Mouse (Mus musculus): ENCODE measurements at regions not wholly inside any gene's neighbourhood (a gene's known extent, or its start where the extent isn't known, plus 50 kb on each side); places are given as distances from the start of the nearest gene placed in this dataset.

DNA sequence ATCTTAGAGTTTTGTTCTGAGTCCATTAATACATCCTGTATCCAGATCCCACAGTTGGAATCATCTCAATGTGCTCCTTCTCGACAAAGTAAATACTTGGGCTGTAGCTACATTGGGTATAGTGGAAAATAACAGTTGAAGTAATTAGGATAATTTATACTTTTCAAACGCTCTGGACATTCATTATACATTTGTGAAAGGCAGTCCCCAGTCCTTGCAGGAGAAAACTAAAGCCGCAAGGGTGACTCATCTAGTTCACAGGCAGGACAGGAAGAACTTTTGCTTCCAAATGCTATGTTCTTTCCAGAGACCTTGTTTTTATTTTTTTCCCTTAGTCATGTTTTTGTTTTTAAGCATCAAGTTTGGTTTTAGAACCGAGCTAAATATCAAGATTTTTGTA is 218.8 kb downstream of the Gpr37 start:
- ATAC-seq (replicated peaks): peak; percentile 43; the same call in 1 of the 2 replicates
- Histone ChIP-seq H3K9ac (replicated peaks) (no peak overlapping the region), H3K27me3 (no peaks in the 10 kb centered on the region), H3K9me3 (no peaks in the 10 kb centered on the region), H3K4me1 (no peaks in the 10 kb centered on the region), H3K36me3 (no peaks in the 10 kb centered on the region), H3K4me2 (replicated peaks) (no peak overlapping the region), H3K4me3 (no peak overlapping the region), H3K27ac (replicated peaks) (no peak overlapping the region)
- WGBS: 28% methylated on average over 4 of the region's 4 CpGs

DNA sequence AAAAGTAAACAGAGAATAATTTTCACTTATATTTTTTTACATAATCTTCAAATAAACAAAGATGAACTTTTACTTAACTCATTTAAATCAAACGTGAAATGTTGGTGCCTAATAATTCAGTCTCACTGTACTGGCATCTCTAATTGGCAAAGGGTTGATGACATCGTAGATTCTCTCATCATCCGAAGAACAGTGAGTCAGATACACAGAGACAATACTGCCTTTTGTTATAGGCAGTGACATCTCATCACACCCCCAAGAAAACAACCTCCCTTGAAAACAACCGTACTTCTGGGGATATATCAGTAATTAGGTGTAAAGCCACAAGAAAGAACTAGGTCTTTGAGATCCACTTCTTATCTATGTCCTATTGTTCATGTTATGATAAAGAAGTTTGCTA is 227.5 kb downstream of the Gpr37 start:
- Histone ChIP-seq H3K9me3 (no peaks in the 10 kb centered on the region), H3K4me1 (no peaks in the 10 kb centered on the region), H3K27ac (replicated peaks) (no peak overlapping the region), H3K4me3 (no peak overlapping the region), H3K27me3 (no peaks in the 10 kb centered on the region), H3K36me3 (no peaks in the 10 kb centered on the region), H3K4me2 (replicated peaks) (no peak overlapping the region), H3K9ac (replicated peaks) (no peak overlapping the region)
- no peak for ATAC-seq (replicated peaks)
- 75% methylated on average over 4 of the region's 4 CpGs for WGBS

DNA sequence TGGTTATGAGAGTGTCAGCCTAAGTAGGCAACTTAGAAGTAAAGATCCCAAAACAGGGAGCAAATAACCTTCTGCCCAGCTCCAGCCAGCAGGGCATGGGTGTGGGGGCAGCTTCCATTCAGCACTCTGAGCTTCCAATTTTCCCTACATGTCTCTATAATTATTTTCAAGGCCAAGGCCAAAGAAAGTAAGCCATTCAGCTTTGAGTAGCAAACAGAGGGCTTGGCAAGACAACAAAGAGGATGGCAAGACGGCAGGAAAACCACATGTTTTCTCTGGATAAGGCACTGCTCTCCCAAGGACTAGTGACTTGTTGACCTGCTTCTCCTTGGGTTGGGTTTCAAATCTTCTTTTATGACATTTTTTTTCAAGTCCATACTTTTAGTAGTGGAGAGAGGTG is 240.1 kb downstream of the Gpr37 start:
- Histone ChIP-seq H3K4me1 (no peaks in the 10 kb centered on the region), H3K4me3 (no peak overlapping the region), H3K27me3 (no peaks in the 10 kb centered on the region), H3K9me3 (no peaks in the 10 kb centered on the region), H3K27ac (replicated peaks) (no peak overlapping the region), H3K4me2 (replicated peaks) (no peak overlapping the region), H3K36me3 (no peaks in the 10 kb centered on the region), H3K9ac (replicated peaks) (no peak overlapping the region)
- 27% methylated on average over 1 of the region's 1 CpGs for WGBS
- no peak for ATAC-seq (replicated peaks)

DNA sequence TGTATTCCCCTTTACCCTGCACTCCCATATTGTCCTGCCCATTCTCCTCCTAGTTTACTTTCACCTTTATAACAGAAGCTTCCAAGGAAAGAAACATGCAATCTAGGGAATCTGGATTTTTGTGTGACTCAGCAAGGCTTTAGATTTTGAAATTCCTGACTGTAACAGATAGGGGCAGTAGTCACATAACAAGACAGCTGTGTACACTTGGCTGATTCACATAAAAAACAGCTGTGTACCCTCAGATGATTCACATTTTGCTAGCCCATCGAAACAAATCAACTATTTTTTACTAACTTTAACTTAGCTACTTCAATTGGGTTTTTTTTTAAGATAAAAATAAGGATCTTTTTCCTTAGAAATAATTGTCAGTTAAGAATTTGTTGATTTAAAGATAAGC is 240.6 kb downstream of the Gpr37 start:
- ATAC-seq (replicated peaks): no peak
- 80% methylated on average over 1 of the region's 1 CpGs for WGBS
- no peaks in the 10 kb centered on the region for H3K27me3 ChIP-seq

DNA sequence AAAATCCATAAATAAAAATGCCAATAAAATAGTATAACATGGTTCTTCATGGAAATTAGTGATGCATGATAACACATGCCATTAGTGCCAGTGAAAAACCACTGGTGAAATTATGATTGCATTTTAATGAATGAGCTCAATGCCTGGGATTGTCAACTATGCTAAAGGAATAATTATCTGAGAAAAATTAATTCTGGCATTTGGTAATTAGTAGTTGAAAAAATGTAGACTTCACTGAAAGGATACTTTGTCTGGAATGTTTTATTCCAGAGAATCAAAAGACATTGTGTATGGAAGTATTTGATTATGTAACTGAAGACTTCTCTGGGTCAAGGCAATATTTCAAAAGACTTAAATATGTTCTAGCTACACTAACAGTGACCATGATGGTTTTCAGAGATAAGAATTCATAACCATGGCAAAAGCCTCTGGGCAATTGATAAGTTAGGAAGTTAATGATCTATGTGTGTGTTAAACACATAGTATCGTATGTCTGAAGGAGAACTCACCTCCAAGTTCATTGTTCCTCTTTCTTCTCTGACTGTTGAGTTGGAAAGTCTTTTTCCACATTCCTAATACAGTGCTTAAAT is 245.1 kb downstream of the Gpr37 start:
- Histone ChIP-seq H3K9ac (replicated peaks) (no peak overlapping the region), H3K27me3 (no peaks in the 10 kb centered on the region), H3K4me2 (replicated peaks) (no peak overlapping the region), H3K9me3 (no peaks in the 10 kb centered on the region), H3K36me3 (no peaks in the 10 kb centered on the region), H3K4me3 (no peak overlapping the region), H3K27ac (replicated peaks) (no peak overlapping the region), H3K4me1 (0 out of 2 replicates have a peak, but pooled peaks cover 4% of the 10 kb centered on the region)
- WGBS: 86% methylated on average over 1 of the region's 1 CpGs
- no peak for ATAC-seq (replicated peaks)

More for the DNA sequence above, 240.6 kb downstream of the Gpr37 start:
- Histone ChIP-seq H3K4me1 (no peaks in the 10 kb centered on the region), H3K36me3 (no peaks in the 10 kb centered on the region), H3K27ac (replicated peaks) (no peak overlapping the region), H3K9me3 (no peaks in the 10 kb centered on the region), H3K4me2 (replicated peaks) (no peak overlapping the region), H3K9ac (replicated peaks) (no peak overlapping the region), H3K4me3 (no peak overlapping the region)

DNA sequence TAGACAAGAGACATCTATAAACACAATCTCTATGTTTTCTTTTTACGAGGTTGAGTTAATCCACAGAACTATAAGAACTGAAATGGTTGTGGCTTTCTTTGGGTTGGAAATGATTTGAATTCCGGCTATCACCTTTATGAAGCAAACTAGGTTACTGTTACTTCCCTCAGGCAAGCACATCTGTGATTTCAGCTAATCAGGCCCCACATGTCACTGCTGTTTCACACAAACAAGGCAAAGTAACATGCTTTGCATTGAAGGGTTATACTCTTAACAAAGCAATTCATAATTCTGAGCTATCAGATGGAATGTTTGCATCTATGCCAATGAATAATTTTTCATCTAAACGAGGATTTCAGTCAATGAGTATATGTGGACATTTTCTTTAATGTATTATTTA is 246.4 kb downstream of the Gpr37 start:
- ATAC-seq (replicated peaks): no peak
- peak overlapping the region; percentile 25; the same call in 1 of the 2 replicates for H3K27ac ChIP-seq (replicated peaks)
- WGBS: 66% methylated on average over 3 of the region's 3 CpGs

DNA sequence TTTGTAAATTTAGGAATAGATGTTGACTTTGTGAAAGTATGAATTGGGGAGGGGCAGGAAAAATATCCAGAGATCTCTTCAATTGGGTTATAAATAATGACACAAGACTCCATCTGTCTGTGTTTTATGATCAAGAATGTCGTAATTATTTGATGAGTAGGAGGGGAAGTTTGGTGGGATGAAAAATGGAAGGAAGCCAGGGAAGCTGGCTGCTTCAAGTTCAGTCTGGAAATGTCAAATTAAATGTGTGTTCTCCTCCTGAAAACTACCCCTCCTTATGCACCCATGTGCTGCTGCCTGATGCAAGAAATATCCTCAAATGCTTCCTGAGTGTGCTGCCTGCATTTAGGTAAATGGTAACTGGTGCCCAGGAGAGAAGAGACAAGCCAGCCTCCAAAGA is 246.8 kb downstream of the Gpr37 start:
- Histone ChIP-seq H3K4me3 (no peak overlapping the region), H3K4me1 (0 out of 2 replicates have a peak, but pooled peaks cover 4% of the 10 kb centered on the region), H3K36me3 (no peaks in the 10 kb centered on the region), H3K9me3 (no peaks in the 10 kb centered on the region), H3K4me2 (replicated peaks) (no peak overlapping the region), H3K27me3 (no peaks in the 10 kb centered on the region), H3K27ac (replicated peaks) (peak overlapping the region; percentile 25; the same call in 1 of the 2 replicates), H3K9ac (replicated peaks) (no peak overlapping the region)
- ATAC-seq (replicated peaks): 0 out of 2 replicates have a peak, but pooled peaks have one; percentile 26
- WGBS: 44% methylated on average over 1 of the region's 1 CpGs

More for the DNA sequence above, 246.4 kb downstream of the Gpr37 start:
- H3K9me3 ChIP-seq: no peaks in the 10 kb centered on the region
- 0 out of 2 replicates have a peak, but pooled peaks cover 4% of the 10 kb centered on the region for H3K4me1 ChIP-seq
- no peak overlapping the region for H3K4me2 ChIP-seq (replicated peaks)
- no peak overlapping the region for H3K4me3 ChIP-seq
- H3K36me3 ChIP-seq: no peaks in the 10 kb centered on the region
- H3K9ac ChIP-seq (replicated peaks): no peak overlapping the region
- H3K27me3 ChIP-seq: no peaks in the 10 kb centered on the region

DNA sequence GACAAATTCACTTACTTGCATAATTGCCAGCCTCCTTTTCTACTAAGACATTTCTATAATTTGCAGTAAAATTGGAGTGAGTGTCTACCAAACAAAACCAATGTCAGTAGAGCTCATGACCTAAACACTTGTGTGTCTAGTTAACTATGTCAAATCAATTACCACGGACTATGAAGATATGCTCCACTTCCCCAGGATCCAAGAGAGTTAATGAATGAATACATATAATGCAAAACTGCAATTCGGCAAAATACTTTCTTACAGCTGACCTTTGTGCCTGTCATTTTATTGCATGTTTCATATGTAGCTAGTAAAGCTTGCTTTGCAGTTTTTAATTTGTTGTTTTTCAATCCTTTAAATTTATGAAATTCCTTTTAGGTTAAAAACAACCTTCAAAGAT is 248.4 kb downstream of the Gpr37 start:
- ATAC-seq (replicated peaks): no peak
- no peak overlapping the region for H3K27ac ChIP-seq (replicated peaks)
- H3K4me3 ChIP-seq: no peak overlapping the region
- no peaks in the 10 kb centered on the region for H3K9me3 ChIP-seq
- H3K9ac ChIP-seq (replicated peaks): no peak overlapping the region
- no peaks in the 10 kb centered on the region for H3K36me3 ChIP-seq
- WGBS: 82% methylated on average over 2 of the region's 2 CpGs
- no peaks in the 10 kb centered on the region for H3K27me3 ChIP-seq
- H3K4me2 ChIP-seq (replicated peaks): no peak overlapping the region
- 0 out of 2 replicates have a peak, but pooled peaks cover 6% of the 10 kb centered on the region for H3K4me1 ChIP-seq

DNA sequence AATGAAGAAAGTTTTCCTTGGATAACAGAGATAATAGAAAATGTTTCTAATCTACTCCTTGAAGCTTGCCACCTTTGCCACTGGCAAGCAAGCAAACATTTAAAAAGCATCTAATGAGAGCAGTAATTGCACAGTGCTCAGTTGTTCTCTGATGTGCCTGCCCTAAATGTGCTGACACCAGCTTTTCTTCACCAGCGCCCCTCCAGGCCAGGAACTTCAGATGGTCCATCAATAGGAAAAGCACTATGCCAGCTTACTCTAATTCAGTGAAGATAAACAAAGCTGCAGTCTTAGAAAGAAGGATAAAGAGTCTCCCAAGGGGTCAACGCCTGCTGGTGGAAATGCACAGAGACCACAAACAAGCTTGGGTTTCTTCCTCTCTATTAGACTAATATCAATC is 252.7 kb downstream of the Gpr37 start:
- H3K4me3 ChIP-seq: no peak overlapping the region
- H3K36me3 ChIP-seq: no peaks in the 10 kb centered on the region
- no peak overlapping the region for H3K9ac ChIP-seq (replicated peaks)
- peak; percentile 89 for ATAC-seq (replicated peaks)
- no peaks in the 10 kb centered on the region for H3K27me3 ChIP-seq
- no peak overlapping the region for H3K27ac ChIP-seq (replicated peaks)
- 0 out of 2 replicates have a peak, but pooled peaks cover 2% of the 10 kb centered on the region for H3K4me1 ChIP-seq
- 1% methylated on average over 2 of the region's 2 CpGs for WGBS
- H3K9me3 ChIP-seq: no peaks in the 10 kb centered on the region
- H3K4me2 ChIP-seq (replicated peaks): no peak overlapping the region

DNA sequence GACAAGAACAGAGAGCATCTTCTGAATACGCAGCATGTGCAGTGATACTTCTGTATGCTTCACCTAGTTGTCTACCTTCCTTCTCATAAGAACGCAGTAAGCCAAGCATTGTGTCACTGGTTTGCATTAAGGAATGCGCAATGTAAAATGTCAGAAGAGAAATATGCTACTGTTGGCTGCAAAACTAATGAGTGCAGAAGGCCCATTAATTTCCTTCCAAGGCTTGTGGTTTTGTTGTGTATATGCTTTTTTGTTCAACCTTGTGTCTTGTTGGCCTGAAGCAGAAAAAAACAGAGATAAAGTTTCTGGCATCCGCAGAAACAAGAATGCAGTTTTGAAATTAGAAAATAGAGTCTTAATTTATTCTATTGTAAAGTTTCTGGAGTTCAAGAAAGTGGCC is 261.5 kb downstream of the Gpr37 start:
- Histone ChIP-seq H3K36me3 (no peaks in the 10 kb centered on the region), H3K9ac (replicated peaks) (no peak overlapping the region), H3K4me2 (replicated peaks) (no peak overlapping the region), H3K9me3 (no peaks in the 10 kb centered on the region), H3K4me1 (no peaks in the 10 kb centered on the region), H3K4me3 (no peak overlapping the region), H3K27ac (replicated peaks) (no peak overlapping the region), H3K27me3 (no peaks in the 10 kb centered on the region)
- no peak for ATAC-seq (replicated peaks)
- 84% methylated on average over 4 of the region's 4 CpGs for WGBS

DNA sequence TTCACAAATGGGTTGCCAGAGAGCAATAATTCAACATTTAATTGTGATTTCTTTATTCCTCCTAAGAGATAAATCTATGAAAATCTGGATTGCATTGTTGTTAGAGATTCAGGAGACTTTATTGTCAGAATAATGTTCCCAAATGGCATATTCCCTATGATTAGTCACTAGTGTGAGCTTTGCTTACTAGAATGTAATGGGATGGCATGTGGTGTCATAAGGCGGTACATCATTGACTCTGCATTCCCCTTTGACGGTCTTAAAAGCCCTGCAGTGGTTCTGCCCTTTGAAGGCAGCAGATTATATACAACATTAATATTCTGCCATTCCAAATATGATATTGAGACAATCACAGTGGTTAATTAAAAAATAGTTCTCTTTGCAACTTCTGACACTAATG is 271.7 kb downstream of the Gpr37 start:
- H3K4me2 ChIP-seq (replicated peaks): no peak overlapping the region
- no peaks in the 10 kb centered on the region for H3K36me3 ChIP-seq
- H3K27me3 ChIP-seq: no peaks in the 10 kb centered on the region
- ATAC-seq (replicated peaks): no peak
- no peak overlapping the region for H3K27ac ChIP-seq (replicated peaks)
- WGBS: 92% methylated on average over 2 of the region's 2 CpGs
- no peaks in the 10 kb centered on the region for H3K9me3 ChIP-seq
- no peak overlapping the region for H3K4me3 ChIP-seq
- no peak overlapping the region for H3K9ac ChIP-seq (replicated peaks)
- H3K4me1 ChIP-seq: no peaks in the 10 kb centered on the region

DNA sequence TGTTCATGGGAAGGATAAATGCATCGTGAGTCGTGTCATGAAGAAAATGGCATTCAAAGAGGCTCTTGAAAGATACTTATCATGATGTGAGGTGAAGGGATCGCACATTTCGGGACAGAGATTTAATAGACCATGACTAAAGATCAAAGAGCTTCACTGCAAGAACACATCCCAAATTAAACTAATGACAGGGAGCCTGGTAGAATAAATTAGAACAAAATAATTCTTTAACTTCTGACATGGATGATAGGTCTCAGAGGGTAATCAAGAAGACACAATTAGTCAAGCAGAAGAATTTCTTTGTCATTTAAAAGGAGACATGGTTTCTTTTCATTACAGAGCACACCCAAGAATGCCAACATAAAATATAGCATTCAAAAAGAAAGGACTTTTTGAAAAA is 300.7 kb downstream of the Gpr37 start:
- Histone ChIP-seq H3K27ac (replicated peaks) (no peak overlapping the region), H3K4me3 (no peak overlapping the region), H3K4me1 (no peaks in the 10 kb centered on the region), H3K9me3 (no peaks in the 10 kb centered on the region), H3K27me3 (no peaks in the 10 kb centered on the region), H3K9ac (replicated peaks) (no peak overlapping the region), H3K4me2 (replicated peaks) (no peak overlapping the region), H3K36me3 (no peaks in the 10 kb centered on the region)
- no peak for ATAC-seq (replicated peaks)
- 70% methylated on average over 4 of the region's 4 CpGs for WGBS

Measured in forebrain, embryonic 15.5 days (tissue).